Mouse (Mus musculus): ENCODE measurements at regions not wholly inside any gene's neighbourhood (a gene's known extent, or its start where the extent isn't known, plus 50 kb on each side); places are given as distances from the start of the nearest gene placed in this dataset.
A peak's percentile ranks its signal among the peaks of the same experiment; 100 is the strongest.

DNA sequence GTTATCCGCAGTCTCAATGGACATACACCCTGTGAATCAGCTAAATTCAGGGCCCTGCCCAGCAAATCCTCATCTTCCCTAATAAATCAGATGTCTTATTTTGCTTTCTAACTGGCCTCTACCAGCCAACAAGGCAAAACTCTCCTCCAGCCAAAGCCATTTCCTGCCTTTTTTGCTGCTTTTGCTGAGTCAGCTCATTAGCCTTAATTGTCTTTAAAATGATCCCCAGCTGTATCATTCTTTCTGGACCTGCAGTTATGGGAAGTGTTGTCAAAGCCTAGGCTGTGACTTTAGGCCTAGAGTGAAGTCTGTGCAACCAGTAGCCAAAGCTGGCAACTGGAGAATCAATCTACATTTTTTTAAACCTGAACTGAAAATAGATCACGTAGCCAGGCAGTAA is 81.4 kb downstream of the Mtpn start:
- no peak for DNase-seq (ENCODE audit: low spot score in 2 of 2)

- no peak for DNase-seq (ENCODE audit: low spot score in 2 of 2)
Observed at GRCm38 (mm10) chr6:35445007-35445406, 94.7 kb downstream of the Mtpn start.

DNA sequence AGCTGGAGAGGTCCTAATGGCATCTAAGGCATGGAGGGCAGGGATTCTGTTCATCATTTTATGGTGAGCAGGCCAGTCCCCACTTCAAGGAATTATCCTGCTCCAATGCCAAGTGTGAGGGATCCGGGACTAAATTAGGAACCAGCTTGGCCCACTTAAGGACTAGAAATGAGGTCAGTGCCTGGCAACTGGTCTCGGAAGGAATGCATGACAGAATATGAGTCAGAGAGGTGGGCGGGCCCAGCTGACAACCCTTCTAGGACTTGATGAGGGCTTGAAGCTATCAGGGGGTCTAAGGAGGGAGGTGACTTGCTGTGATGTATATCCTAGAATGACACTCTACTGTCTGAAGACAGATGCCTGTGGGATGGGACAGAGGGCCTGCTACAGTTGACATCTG is 100.4 kb upstream of the Fam180a start:
- no peak for DNase-seq (ENCODE audit: low spot score in 2 of 2)

DNA sequence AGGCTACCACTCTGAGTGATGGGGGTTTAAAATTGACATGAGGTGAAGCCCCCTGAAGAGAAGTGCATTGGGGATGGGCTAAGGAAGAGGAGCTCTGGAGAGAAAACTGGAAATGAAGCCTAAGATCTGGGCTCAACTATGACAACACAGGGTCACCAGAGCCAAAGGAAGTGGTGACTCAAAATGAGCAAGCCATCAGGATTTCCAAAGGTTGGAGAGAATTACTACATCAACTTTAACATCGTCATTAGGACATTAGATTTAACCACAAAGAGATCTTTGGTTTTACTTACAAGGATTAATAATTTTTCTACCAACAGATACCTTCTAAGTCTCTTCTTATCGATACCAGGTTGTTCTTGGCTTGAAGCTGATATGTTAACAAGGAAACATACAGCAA is 98.6 kb upstream of the Fam180a start:
- DNase-seq (ENCODE audit: low spot score in 2 of 2), result no peak

DNA sequence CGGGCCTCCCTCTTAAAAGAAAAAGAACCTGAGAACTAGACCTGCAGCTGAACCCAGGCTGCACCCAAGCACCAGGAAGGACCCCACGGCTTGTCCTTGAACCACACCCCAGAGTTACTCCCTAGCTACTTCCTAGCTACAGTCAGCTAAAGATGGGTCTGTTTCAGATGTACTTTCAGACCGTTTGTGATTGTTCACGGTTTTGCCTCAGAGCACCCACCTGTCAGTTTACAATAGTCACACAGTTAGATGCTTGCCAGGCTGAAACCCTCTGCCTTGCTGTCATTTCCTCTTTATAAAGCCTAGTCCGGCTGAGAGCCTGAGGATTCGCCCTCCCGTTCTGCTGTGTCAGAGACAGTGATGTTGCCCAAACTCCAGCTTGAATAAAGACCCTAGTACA is 95.0 kb upstream of the Fam180a start:
- no peak for DNase-seq (ENCODE audit: low spot score in 2 of 2)

DNA sequence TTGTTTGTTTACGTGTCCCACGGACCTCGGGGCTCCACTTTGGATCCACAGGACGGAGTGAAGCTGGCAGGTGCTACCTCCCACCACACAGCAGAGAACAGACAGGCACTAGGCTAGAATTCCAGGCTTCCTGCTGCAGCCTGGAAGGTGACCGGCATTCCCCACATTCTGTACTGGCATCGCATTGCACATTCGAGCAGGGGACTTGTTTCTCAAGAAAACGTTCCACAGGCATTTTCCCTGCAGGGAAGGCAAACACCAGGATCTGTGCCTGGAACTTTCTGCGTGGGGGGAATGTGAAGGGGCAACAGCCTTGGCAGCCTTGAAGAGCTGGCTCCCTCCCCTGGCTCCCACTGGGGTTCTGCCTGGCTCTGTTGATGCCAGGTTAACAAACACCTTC is 79.1 kb upstream of the Fam180a start:
- no peak for DNase-seq (ENCODE audit: low spot score in 2 of 2)

GRCm38 (mm10) chr6:35403341-35403910 is 77.5 kb upstream of the Fam180a start:
- DNase-seq (ENCODE audit: low spot score in 2 of 2), result no peak

GRCm38 (mm10) chr6:35395726-35396125 is 69.8 kb upstream of the Fam180a start:
- DNase-seq (ENCODE audit: low spot score in 2 of 2), result no peak

GRCm38 (mm10) chr6:35388827-35389226 is 62.9 kb upstream of the Fam180a start:
- DNase-seq (ENCODE audit: low spot score in 2 of 2), result no peak

DNA sequence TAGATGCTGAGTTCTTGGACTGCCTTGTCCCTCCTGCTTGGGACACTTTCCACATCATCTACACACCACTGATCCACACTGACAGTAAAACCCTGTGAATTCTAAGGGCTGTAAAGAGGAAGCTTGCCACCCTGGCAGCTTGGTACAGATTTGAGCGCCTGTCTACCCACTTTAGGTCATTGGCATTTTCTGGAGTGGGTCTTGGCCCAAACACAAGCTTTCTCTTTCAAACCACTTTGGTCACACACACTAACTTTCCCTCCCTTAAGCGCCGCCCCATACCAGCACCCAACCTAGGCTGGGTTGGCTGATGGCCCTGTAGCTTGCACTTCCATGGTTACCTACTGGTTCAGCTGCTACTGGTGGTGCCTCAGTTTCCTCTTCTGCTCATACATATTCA is 55.6 kb upstream of the Fam180a start:
- no peak for DNase-seq (ENCODE audit: low spot score in 2 of 2)

- DNase-seq (ENCODE audit: low spot score in 2 of 2), result no peak
Observed at GRCm38 (mm10) chr6:35380721-35381466, 55.0 kb upstream of the Fam180a start.

DNA sequence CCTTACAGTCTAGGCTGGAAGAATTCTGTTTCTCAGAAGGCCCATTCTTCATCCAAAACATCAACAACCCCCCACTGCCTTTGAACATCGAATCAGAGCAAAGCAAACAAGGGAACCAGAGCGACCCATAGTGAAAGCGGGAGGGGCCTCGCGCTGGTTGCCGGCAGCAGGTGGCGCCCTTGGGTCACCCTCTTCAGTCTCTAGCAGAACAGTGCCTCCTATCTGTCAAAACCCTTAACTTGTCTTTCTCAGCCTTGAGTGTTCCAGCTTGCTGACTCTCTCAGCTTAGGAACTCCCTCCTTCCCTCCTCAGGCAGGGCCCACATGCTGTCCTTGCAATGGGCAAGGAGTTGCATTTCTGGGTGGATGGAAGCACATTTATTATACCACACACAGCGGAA is 53.9 kb upstream of the Fam180a start:
- DNase-seq (ENCODE audit: low spot score in 2 of 2), result peak; percentile 52 to 63

DNA sequence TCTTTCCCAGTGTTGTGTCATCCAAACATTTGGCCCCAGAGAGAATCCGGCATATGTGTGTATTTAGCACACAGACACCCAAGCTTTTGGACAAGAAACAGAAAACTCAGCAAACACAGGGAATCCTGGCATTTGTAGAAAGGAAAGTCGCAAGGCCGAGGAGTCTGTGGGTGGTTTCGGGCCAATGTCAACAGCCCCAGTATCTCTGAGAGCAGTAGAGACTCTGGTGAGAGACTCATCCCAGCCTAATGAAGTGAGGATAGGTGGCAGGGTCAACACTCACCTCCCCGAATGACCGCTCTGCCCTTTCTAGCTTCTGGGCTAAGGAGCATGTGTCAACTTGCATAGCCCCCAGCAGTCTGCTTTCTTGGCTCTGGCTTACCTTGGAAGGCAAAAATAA is 52.9 kb upstream of the Fam180a start:
- no peak for DNase-seq (ENCODE audit: low spot score in 2 of 2)

GRCm38 (mm10) chr6:35377535-35377934 is 51.6 kb upstream of the Fam180a start:
- DNase-seq (ENCODE audit: low spot score in 2 of 2), result no peak

DNA sequence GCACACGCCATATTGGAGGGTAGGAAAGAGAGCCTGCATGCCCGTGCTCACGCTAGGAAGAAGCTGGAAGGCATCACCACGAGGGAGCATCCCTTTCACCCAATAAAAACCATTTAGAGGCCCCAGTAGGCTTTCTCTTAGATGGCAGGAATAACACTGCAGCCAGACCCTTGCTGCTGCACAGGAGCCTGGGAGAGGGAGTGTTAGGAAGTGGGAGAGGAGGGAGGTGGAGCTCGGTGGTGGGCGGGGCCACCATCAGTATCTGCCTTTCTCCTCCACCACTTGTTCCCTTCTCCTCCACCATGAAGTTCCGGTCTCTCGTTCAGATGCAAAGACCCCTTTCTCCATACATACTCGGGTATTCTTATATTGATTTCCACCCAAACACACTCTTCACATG is 50.6 kb upstream of the Fam180a start:
- DNase-seq (ENCODE audit: low spot score in 2 of 2), result no peak

Data from adrenal gland, postnatal 4 days (tissue).